Mouse (Mus musculus): Measurements from ENCODE around the gene Smc1b.

- TF ChIP-seq CTCF (IDR thresholded peaks at IDR 0.05) (no peak), EP300 (IDR thresholded peaks at IDR 0.05) (no peak)
Observed at GRCm38 (mm10) chr15:85144249-85144648, 12.5 kb upstream of the Smc1b start.
